Mouse (Mus musculus): ENCODE data around the gene Rhbdl1. TPM values are rescaled to one million over a fixed set of nuclear protein-coding genes. Genes with fewer than 3 reads are reported as not detected.

The Rhbdl1 gene
- polyA plus RNA-seq, 1 experiment from 2014 or later: 3.1 TPM

DNA sequence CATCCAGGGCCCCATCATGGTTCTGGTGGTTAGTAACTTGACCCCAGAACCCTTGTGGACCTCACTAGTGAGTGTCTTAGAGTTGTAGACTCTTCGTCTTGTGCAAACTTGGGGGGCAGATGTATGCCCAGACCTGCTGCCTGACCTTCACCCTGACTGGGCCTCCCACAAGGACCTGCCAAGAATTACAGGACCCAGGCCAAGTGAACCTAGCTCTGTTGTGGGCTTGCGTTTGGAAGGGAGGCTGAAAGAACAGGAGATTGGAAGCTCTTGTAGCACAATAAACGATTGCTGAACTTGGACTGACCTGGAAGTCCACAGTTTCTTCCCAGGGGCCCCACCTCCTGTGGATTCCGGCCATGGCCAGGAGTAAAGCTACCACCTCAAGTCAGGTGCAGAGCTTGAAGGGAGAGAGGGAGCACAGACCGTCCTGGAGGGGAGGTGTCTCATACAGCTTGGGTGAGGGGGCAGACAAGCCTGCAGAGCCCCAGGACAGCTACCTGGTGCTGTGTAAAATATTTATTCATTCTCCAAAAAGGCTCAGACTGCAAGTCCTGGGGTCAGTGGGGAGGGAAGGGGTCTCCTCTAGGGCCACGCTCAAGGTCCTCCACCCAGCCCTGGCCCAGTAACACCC is 3.0 kb downstream of the Rhbdl1 start:
- no peak for DNase-seq (ENCODE audit: low spot score)
- Histone ChIP-seq H3K36me3 (peaks cover 60% of the 10 kb centered on the region), H3K27ac (peak overlapping the region; percentile 97), H3K27me3 (ENCODE audit: insufficient read depth, poor library complexity, severe bottlenecking) (no peaks in the 10 kb centered on the region), H3K4me1 (replicated peaks) (peaks cover 90% of the 10 kb centered on the region), H3K9me3 (no peaks in the 10 kb centered on the region), H3K4me3 (peak overlapping the region; percentile 73)
- 62% methylated on average over 6 of the region's 6 CpGs for WGBS

DNA sequence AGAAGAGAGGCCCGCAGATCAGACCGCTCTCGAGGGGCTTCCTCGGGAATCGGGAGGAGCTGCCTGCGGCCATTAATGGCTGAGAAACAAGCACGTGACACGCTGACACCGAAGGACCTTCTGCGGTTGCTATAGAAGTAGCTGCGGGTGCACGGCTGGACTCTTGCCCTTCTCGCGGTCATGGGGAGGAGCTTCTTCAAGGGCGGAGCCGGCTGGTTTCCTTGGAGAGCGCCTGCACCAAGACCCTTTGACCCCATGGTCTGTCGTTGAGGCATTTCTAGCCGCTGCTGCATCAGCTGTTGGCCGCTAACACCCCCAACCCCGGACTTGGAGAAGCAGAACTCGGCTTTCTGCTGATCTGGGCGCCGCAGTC is 3.8 kb downstream of the Rhbdl1 start, which contains the start of gene Stub1:
Stub1 (minus strand) TSS at position 114 of the 373 bp plus-strand sequence.
- DNase-seq (ENCODE audit: low spot score): peak; percentile 94
- Histone ChIP-seq H3K4me1 (replicated peaks) (peaks cover 91% of the 10 kb centered on the region), H3K27me3 (ENCODE audit: insufficient read depth, poor library complexity, severe bottlenecking) (no peaks in the 10 kb centered on the region), H3K36me3 (peaks cover 52% of the 10 kb centered on the region), H3K4me3 (peak within 1 kb of the TSS; percentile 73), H3K9me3 (no peaks in the 10 kb centered on the region), H3K27ac (peak within 1 kb of the TSS; percentile 97)
- under 1% methylated on average over 24 of the region's 24 CpGs for WGBS

DNA sequence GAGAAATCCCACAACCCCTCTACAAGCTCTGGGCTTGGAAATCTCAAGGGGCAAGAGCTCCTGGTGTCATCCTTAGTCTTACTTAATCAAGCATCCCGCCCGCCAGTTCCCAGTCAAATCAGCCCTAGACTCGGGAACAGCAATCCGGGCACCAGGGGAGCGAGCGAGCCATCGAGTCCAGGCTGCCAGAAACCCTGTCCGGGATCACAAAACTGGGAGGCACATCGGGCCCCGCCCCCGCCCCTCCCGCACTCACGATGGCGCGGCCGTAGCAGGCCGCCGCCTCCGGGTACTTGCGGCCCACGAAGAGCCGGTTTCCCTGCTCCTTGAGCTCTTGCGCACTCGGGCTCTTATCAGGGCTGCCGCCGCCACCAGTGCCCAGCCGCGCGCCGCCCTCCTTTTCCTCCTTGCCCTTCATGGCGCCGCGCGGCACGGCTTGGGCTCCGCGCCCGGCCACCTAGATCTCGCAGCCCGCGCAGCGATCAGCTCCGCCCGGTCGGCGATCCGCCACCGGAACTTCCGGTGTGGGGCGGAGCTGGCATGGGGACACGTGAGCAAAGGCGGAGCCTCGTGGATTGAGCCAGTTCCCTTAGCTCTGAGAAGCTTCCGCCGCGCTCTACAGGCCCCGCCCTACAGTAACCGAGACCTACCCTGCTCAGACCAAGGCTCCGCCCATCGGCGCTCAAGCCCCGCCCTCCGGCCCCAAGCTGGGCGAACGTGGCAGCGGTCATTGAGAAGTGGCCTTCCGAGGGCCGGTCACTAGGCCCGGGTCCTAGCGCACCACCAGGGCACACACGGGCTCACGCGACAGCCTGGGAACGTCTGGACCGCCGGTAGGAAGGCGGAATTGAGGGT is 4.4 kb downstream of the Rhbdl1 start:
- H3K4me1 ChIP-seq (replicated peaks): peaks cover 91% of the 10 kb centered on the region

DNA sequence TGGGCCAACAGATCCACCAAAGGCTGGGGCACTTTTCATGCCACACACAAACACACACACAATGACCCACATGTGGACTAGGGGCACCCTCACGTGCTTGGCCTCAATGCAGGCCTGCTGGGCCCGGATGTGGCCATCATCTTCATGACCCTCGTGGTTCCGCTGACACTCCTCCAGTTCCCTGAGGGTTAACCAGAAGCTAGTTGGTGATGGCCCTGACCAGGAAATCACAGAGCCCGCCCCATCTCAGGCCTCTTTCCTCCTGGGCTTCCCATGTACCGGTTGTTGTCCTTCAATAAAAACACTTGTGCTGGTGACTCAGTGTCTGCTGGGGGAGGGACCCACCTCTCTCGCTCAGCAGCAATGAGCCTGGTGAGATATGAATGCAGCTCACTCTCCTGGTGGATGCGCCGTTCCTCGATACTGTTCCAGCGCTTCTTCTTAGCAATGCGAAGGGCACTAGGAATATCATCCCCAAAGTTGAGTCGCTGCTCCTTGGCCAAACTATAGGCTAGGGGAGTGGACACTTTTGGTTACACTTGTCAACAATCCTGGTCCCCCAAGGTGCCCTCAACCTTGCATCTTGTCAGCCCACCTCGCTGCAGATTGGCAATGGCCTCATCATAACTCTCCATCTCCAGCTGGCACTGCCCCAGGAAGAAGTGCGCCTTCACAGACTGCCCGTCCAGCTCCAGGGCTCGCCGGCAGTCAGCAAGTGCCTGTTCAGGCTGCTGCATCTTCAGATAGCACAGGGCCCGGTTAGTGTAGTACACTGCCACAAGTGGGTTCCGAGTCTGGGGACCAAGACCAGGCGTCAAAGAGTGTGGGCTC is 5.4 kb downstream of the Rhbdl1 start:
- no peaks in the 10 kb centered on the region for H3K27me3 ChIP-seq (ENCODE audit: insufficient read depth, poor library complexity, severe bottlenecking)
- peaks cover 62% of the 10 kb centered on the region for H3K36me3 ChIP-seq
- H3K4me3 ChIP-seq: peak overlapping the region; percentile 73
- peaks cover 91% of the 10 kb centered on the region for H3K4me1 ChIP-seq (replicated peaks)
- H3K9me3 ChIP-seq: no peaks in the 10 kb centered on the region
- no peak for DNase-seq (ENCODE audit: low spot score)
- H3K27ac ChIP-seq: peak overlapping the region; percentile 97
- WGBS: 69% methylated on average over 21 of the region's 21 CpGs

More for the DNA sequence above, 4.4 kb downstream of the Rhbdl1 start:
- under 1% methylated on average over 77 of the region's 77 CpGs for WGBS
- Histone ChIP-seq H3K9me3 (no peaks in the 10 kb centered on the region), H3K36me3 (peaks cover 52% of the 10 kb centered on the region), H3K4me3 (peak overlapping the region; percentile 73), H3K27ac (peak overlapping the region; percentile 97), H3K27me3 (ENCODE audit: insufficient read depth, poor library complexity, severe bottlenecking) (no peaks in the 10 kb centered on the region)
- peak; percentile 100 for DNase-seq (ENCODE audit: low spot score)

DNA sequence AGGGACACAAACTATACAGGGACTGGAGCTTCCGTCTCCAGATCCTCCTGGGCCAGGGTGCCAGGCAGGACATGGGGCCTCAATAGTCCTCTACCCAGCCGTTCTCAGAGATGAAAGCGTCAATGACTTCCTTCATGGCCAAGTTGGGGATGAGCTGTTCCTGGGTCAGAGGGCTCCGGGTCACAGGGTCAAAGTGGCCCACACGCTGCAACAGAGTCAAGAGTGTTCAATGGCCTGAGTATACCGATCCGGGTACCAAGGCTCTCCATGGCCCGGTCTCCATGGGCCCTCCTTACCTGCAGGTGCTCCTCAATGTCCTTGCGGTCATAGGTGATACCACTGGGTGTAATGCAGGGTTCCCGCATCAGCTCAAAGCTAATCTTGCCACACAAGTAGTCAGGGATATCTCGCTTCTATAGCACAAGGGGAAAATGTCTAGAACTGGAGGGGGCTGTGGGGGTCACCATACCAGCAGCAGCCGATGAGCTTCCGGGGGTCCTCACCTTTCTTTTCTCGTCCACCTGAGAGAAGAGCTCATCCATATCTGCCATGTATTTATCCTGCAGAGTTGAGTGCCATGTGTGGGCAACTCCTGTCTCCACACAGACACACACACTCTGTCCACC is 6.2 kb downstream of the Rhbdl1 start:
- no peak overlapping the region for H3K27ac ChIP-seq
- 91% methylated on average over 14 of the region's 14 CpGs for WGBS
- no peaks in the 10 kb centered on the region for H3K9me3 ChIP-seq
- peak overlapping the region; percentile 73 for H3K4me3 ChIP-seq
- peaks cover 66% of the 10 kb centered on the region for H3K36me3 ChIP-seq
- DNase-seq (ENCODE audit: low spot score): no peak
- H3K4me1 ChIP-seq (replicated peaks): peaks cover 91% of the 10 kb centered on the region
- no peaks in the 10 kb centered on the region for H3K27me3 ChIP-seq (ENCODE audit: insufficient read depth, poor library complexity, severe bottlenecking)

DNA sequence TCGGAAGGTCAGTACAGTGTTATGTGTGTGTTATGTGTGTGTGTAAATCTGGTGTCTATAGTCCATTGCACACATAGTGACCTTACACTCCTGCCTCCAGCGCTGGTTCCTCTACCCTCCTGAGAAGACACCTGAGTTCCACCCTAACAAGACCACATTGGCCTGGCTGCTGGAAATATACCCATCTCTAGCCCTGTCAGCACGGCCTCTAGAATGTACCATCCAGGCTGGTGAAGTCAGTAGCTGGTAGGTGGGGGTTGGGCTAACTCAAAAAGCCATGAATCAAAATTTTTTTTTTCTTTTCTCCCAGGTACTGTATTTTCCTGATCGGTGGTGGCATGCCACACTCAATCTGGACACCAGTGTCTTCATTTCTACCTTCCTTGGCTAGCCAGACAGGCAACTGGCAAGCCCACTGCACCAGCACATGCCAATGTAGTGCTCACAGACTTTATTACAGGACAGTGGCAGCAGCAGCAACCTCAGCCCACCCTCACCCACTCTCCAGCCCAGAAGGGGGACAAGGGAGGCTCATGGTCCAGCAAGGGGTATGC is 6.8 kb downstream of the Rhbdl1 start:
- no peak for DNase-seq (ENCODE audit: low spot score)
- Histone ChIP-seq H3K4me1 (replicated peaks) (peaks cover 90% of the 10 kb centered on the region), H3K36me3 (peaks cover 66% of the 10 kb centered on the region), H3K27ac (0 out of 2 replicates have a peak overlapping the region, but pooled peaks have one; percentile 95), H3K9me3 (no peaks in the 10 kb centered on the region), H3K27me3 (ENCODE audit: insufficient read depth, poor library complexity, severe bottlenecking) (no peaks in the 10 kb centered on the region), H3K4me3 (peak overlapping the region; percentile 73)
- 90% methylated on average over 4 of the region's 4 CpGs for WGBS

DNA sequence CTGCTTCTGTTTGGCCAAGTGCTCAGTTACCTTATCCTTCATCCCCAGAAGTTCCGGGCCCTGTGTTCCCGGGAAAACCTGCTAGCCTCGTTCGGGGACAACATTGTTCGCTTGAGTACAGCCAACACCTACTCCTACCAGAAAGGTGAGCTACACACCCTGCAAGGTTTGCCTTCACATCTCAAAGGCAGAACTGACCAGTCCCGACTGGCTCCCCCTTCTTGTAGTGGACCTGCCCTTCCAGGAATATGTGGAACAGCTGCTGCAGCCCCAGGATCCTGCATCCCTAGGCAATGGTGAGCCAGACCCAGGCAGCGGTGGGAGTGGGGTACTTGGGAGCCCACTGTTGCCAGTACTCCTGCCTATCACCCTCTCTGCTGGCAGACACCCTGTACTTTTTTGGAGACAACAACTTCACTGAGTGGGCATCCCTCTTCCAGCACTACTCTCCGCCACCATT is 7.5 kb downstream of the Rhbdl1 start:
- peaks cover 61% of the 10 kb centered on the region for H3K36me3 ChIP-seq
- peak; percentile 29 for DNase-seq (ENCODE audit: low spot score)
- H3K4me3 ChIP-seq: peak overlapping the region; percentile 73
- no peaks in the 10 kb centered on the region for H3K9me3 ChIP-seq
- H3K27me3 ChIP-seq (ENCODE audit: insufficient read depth, poor library complexity, severe bottlenecking): no peaks in the 10 kb centered on the region
- peaks cover 90% of the 10 kb centered on the region for H3K4me1 ChIP-seq (replicated peaks)
- 37% methylated on average over 8 of the region's 8 CpGs for WGBS
- H3K27ac ChIP-seq: peak overlapping the region; percentile 95

DNA sequence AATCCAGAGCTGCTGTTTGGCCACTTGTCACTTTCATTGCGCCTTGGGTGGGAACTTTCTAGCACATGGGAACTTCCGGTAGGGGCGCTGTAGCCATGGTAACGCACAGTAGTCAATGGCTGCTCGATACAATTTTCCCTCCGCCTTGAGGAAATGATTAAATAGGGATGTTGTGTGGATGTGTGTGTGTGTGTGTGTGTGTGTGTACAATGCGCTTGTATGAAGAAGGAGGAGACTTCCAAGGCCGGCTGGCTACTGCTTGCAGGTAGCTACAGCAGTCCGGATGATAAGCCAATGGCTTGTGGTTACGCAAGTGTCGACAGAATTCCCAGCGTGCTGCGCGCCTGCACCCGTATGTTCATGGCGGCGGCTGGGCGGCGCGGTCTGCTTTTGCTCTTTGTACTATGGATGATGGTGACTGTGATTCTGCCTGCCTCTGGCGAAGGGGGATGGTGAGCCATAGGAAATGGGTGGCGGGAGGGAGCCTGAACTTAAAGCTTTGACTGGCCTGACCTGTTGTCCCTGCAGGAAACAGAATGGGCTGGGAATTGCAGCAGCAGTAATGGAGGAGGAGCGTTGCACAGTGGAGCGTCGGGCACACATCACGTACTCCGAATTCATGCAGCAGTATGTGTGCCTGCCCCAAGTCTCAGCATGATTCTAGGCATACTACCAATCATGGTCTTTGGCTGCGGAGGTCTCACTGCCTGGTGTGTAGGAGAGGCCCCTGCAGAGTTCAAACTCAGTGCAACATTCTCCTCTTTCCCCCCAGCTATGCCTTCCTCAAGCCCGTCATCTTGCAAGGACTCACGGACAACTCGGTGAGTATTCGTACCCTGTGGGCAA is 8.2 kb downstream of the Rhbdl1 start, which contains the start of gene Jmjd8:
Jmjd8 (plus strand) TSS at position 156 of the 846 bp plus-strand sequence.
- WGBS: 1% methylated on average over 32 of the region's 32 CpGs
- Histone ChIP-seq H3K4me3 (peak within 1 kb of the TSS; percentile 73), H3K36me3 (peaks cover 60% of the 10 kb centered on the region), H3K9me3 (no peaks in the 10 kb centered on the region), H3K27me3 (ENCODE audit: insufficient read depth, poor library complexity, severe bottlenecking) (no peaks in the 10 kb centered on the region), H3K27ac (peak within 1 kb of the TSS; percentile 95), H3K4me1 (replicated peaks) (peaks cover 90% of the 10 kb centered on the region)
- peak; percentile 88 for DNase-seq (ENCODE audit: low spot score)

DNA sequence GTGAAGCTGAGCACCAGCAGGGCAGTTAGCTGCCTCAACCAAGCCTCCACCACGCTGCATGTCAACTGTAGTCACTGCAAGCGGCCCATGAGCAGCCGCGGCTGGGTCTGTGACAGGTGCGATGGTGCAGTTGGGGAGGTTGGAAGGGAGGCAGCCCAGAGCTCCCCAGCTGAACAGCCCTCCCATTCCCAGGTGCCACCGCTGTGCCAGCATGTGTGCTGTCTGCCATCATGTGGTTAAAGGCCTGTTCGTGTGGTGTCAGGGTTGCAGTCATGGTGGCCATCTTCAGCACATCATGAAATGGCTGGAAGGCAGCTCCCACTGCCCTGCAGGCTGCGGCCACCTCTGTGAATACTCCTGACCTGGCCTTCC is 8.9 kb downstream of the Rhbdl1 start:
- Histone ChIP-seq H3K4me1 (replicated peaks) (peaks cover 86% of the 10 kb centered on the region), H3K27me3 (ENCODE audit: insufficient read depth, poor library complexity, severe bottlenecking) (no peaks in the 10 kb centered on the region), H3K4me3 (peak overlapping the region; percentile 73), H3K9me3 (no peaks in the 10 kb centered on the region), H3K27ac (peak overlapping the region; percentile 95), H3K36me3 (peaks cover 60% of the 10 kb centered on the region)
- no peak for DNase-seq (ENCODE audit: low spot score)
- WGBS: 87% methylated on average over 8 of the region's 8 CpGs

DNA sequence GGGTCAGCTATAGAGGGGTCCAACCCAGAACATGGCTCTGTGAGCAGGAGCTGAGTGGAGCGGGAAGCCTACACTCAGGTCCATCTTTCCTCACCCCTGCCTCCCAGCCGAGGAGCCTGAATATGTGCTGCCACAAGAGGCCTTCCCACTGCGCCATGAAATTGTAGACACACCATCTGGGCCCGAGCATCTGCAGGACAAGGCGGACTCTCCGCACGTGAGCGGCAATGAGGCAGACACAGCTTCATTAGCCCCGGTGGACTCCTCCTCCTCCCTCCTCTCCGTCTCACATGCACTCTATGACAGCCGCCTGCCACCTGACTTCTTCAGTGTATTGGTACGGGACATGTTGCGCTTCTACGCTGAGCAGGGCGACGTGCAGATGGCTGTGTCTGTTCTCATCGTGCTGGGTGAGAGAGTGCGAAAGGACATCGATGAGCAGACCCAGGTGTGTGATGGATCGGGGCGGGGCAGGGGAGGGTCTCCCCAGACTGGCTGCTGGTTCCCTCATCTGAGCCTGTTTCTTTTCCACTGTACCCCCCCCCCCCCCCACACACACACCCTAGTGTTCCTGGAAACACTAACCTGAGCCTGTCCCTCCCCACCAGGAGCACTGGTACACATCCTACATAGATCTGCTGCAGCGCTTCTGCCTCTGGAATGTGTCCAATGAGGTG is 9.4 kb downstream of the Rhbdl1 start:
- H3K4me1 ChIP-seq (replicated peaks): peaks cover 90% of the 10 kb centered on the region
- H3K36me3 ChIP-seq: peaks cover 60% of the 10 kb centered on the region
- H3K27me3 ChIP-seq (ENCODE audit: insufficient read depth, poor library complexity, severe bottlenecking): no peaks in the 10 kb centered on the region
- 93% methylated on average over 22 of the region's 22 CpGs for WGBS
- H3K27ac ChIP-seq: peak overlapping the region; percentile 95; the same call in 1 of the 2 replicates
- no peaks in the 10 kb centered on the region for H3K9me3 ChIP-seq
- DNase-seq (ENCODE audit: low spot score): no peak
- peak overlapping the region; percentile 26 for H3K4me3 ChIP-seq

DNA sequence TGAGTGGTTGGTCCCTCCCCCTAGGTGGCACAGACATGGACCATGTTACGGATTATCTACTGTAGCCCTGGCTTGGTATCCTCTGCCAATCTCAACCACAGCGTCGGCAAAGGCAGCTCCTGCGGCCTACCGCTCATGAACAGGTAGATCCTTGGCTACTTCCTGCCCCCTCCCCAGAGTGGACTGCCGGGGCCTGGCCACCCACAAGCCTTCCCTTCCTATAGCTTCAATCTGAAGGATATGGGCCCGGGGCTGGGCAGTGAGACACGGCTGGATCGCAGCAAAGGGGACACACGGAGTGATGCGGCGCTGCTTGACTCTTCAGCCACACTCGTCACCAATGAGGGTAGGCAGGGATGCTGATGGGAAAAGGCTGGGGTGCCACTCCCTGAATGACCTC is 10.1 kb downstream of the Rhbdl1 start:
- Histone ChIP-seq H3K9me3 (no peaks in the 10 kb centered on the region), H3K27me3 (ENCODE audit: insufficient read depth, poor library complexity, severe bottlenecking) (no peaks in the 10 kb centered on the region; the same call in 1 of the 2 replicates), H3K36me3 (peaks cover 58% of the 10 kb centered on the region), H3K4me1 (replicated peaks) (peaks cover 87% of the 10 kb centered on the region), H3K27ac (no peak overlapping the region), H3K4me3 (0 out of 2 replicates have a peak overlapping the region, but pooled peaks have one; percentile 14)
- no peak for DNase-seq (ENCODE audit: low spot score)
- WGBS: 95% methylated on average over 13 of the region's 13 CpGs

Data from hindbrain, embryonic 10.5 days (tissue).